In the genomic region with DNA sequence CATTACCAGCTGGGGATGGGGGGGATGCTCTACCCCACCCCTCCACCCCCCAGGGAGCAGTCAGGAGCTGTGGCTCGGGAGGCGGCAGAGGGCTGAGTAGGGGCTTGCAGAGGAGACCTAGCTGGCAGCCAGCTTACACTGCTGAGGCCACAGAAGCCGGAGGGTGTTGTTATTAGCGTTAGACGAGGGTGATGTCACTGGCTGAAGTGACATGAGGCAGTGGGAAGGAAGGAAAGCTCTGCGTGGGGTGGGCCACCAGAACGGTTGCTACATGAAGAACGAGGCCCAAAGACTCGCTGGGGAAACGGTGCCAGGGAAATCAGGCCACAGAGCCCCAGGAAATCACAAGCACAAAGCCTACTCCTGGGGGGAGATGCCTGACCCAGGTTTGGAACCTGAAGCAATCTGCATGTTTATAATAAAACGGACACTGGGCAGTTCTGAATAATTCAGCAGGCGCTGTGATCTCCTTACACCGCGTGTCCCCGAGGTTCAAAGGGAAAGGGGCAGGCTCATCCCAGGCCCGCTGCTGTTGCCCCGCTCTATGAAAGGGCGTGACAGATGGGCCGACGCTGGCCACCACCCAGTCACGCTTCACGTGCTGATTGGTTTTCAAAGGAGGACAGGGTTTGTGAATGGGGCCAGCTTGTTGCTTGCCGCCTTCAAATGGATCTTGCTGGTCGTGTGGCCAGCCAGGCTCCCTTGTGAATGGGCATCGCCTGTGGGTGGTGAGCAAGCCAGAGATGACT, we compare ENCODE assay signal across 8 mouse cellular contexts. TPM values are rescaled to one million over a fixed set of nuclear protein-coding genes. Genes with fewer than 3 reads are reported as not detected.
DNase-seq lines count a peak whose midpoint lies in the region; ATAC-seq and TF ChIP-seq lines count a peak whose summit lies in the region.

No protein-coding gene starts in this region.

- no peak overlapping the region for H3K4me3 ChIP-seq in heart, postnatal 0 days (ENCODE audit: low read depth, low read length)
- no peak overlapping the region for H3K4me3 ChIP-seq in liver, embryonic 14.5 days (ENCODE audit: insufficient read depth in 1 of 2, low read depth in 2 of 2, low read length in 2 of 2)
- H3K4me3 ChIP-seq in neural tube, embryonic 11.5 days (ENCODE audit: low read depth, low read length) = no peak overlapping the region

- H3K4me2 ChIP-seq in heart, postnatal 0 days (ENCODE audit: low read depth, low read length) = peak overlapping the region; percentile 37
- peak overlapping the region; percentile 41 for H3K4me2 ChIP-seq in liver, embryonic 14.5 days (ENCODE audit: low read depth)
- peak overlapping the region; percentile 37 for H3K4me2 ChIP-seq in neural tube, embryonic 11.5 days (ENCODE audit: low read depth)

- peaks cover 28% of the 10 kb centered on the region for H3K4me1 ChIP-seq in heart, postnatal 0 days (ENCODE audit: control insufficient read depth, insufficient read depth)
- H3K4me1 ChIP-seq in liver, embryonic 14.5 days (replicated peaks; ENCODE audit: control insufficient read depth in 2 of 2, insufficient read depth in 2 of 2, low read length in 1 of 2) = peaks cover 0 to 3% of the 10 kb centered on the region in 2 experiments; a peak in 1 of 4 replicates
- peaks cover 21% of the 10 kb centered on the region for H3K4me1 ChIP-seq in neural tube, embryonic 11.5 days (ENCODE audit: control insufficient read depth, insufficient read depth, low read length)

- no peaks in the 10 kb centered on the region for H3K9me3 ChIP-seq in heart, postnatal 0 days (replicated peaks; ENCODE audit: control insufficient read depth, low read length)
- H3K9me3 ChIP-seq in liver, embryonic 14.5 days (ENCODE audit: control insufficient read depth, low read length) = no peaks in the 10 kb centered on the region
- H3K9me3 ChIP-seq in neural tube, embryonic 11.5 days (ENCODE audit: control insufficient read depth, low read length) = no peaks in the 10 kb centered on the region

- H3K27ac ChIP-seq in heart, postnatal 0 days (ENCODE audit: low read depth) = peak overlapping the region; percentile 76
- no peak overlapping the region for H3K27ac ChIP-seq in liver, embryonic 14.5 days
- peak overlapping the region; percentile 61 for H3K27ac ChIP-seq in neural tube, embryonic 11.5 days (ENCODE audit: low read depth, low read length)

- 0 out of 2 replicates have a peak, but pooled peaks have one; percentile 31 for ATAC-seq in erythroid progenitor cell, adult 5-6 weeks (replicated peaks; ENCODE audit: low FRiP score, poor library complexity, severe bottlenecking)
- ATAC-seq in heart, postnatal 0 days (ENCODE audit: insufficient read depth, low read depth) = peak; percentile 72
- ATAC-seq in liver, embryonic 14.5 days (ENCODE audit: insufficient read depth) = peak; percentile 66
- peak; percentile 91 for ATAC-seq in neural tube, embryonic 11.5 days (ENCODE audit: insufficient read depth, low FRiP score, low TSS enrichment)

- H3K36me3 ChIP-seq in heart, postnatal 0 days (replicated peaks; ENCODE audit: control insufficient read depth, insufficient read depth, low read length) = no peaks in the 10 kb centered on the region
- H3K36me3 ChIP-seq in liver, embryonic 14.5 days (replicated peaks; ENCODE audit: control insufficient read depth, insufficient read depth, low read depth) = no peaks in the 10 kb centered on the region
- no peaks in the 10 kb centered on the region for H3K36me3 ChIP-seq in neural tube, embryonic 11.5 days (ENCODE audit: control insufficient read depth, insufficient read depth, low read length)

- TF ChIP-seq CTCF in heart, postnatal 0 days (IDR thresholded peaks at IDR 0.05; ENCODE audit: low read depth) = no peak
- no peak for TF ChIP-seq CTCF in liver, embryonic 14.5 days (IDR thresholded peaks at IDR 0.05; ENCODE audit: low read depth)

- 0 out of 2 replicates have a peak overlapping the region, but pooled peaks have one; percentile 16 for H3K9ac ChIP-seq in heart, postnatal 0 days (replicated peaks; ENCODE audit: low read depth, low read length)
- H3K9ac ChIP-seq in liver, embryonic 14.5 days (replicated peaks) = no peak overlapping the region
- H3K9ac ChIP-seq in neural tube, embryonic 11.5 days (ENCODE audit: low read length) = peak overlapping the region; percentile 52

- 4% methylated on average over 25 of the region's 25 CpGs for WGBS in heart, postnatal 0 days
- whole genome bisulfite sequencing in liver, embryonic 14.5 days (ENCODE audit: insufficient replicate concordance) = 13% methylated on average over 25 of the region's 25 CpGs
- 2% methylated on average over 25 of the region's 25 CpGs for WGBS in neural tube, embryonic 11.5 days

- no peak for TF ChIP-seq EP300 in heart, postnatal 0 days (IDR thresholded peaks at IDR 0.05; ENCODE audit: low read depth)
- no peak for TF ChIP-seq EP300 in liver, embryonic 14.5 days (IDR thresholded peaks at IDR 0.05; ENCODE audit: low read depth)

- DNase-seq in layer of hippocampus, adult 11-12 months (ENCODE audit: low spot score) = peak; percentile 56
- DNase-seq in layer of hippocampus, adult 9-10 months (ENCODE audit: low spot score) = no peak
- peak; percentile 45 for DNase-seq in heart, postnatal 0 days (ENCODE audit: low spot score)
- DNase-seq in kidney, postnatal 4 days = peak; percentile 68 to 77
- DNase-seq in liver, embryonic 14.5 days (ENCODE audit: low read depth in 3 of 3, low spot score in 3 of 3) = peak in 2 of 3 experiments; percentile 32 to 33
- peak; percentile 85 for DNase-seq in neural tube, embryonic 11.5 days (ENCODE audit: low spot score)
- no peak for DNase-seq in c-Kit-positive CD71-positive TER-119-positive erythroid progenitor cells, embryonic 14.5 days (ENCODE audit: low spot score)

- no peaks in the 10 kb centered on the region for H3K27me3 ChIP-seq in heart, postnatal 0 days (ENCODE audit: control insufficient read depth, insufficient read depth, low read length)
- no peaks in the 10 kb centered on the region for H3K27me3 ChIP-seq in liver, embryonic 14.5 days (ENCODE audit: control insufficient read depth, insufficient read depth, low read length)
- H3K27me3 ChIP-seq in neural tube, embryonic 11.5 days (ENCODE audit: control insufficient read depth, insufficient read depth, low read length) = peaks cover 28% of the 10 kb centered on the region

RNA-seq across cellular contexts. Expression of a gene that starts 21.0 kb away (rescaled TPM):
- 18.0 and 19.7 TPM in 2 replicates for total RNA-seq in erythroid progenitor cell, adult 5-6 weeks (2015; ENCODE audit: low replicate concordance)
- 8.5 and 10.3 TPM in 2 replicates for total RNA-seq in erythroid progenitor cell, adult 5-6 weeks (2017; ENCODE audit: low replicate concordance)
- 137 and 155 TPM in 2 replicates for total RNA-seq in heart, postnatal 0 days (2014; rRNA removed; ENCODE audit: low replicate concordance)
- 26.4 and 27.4 TPM in 2 replicates for polyA plus RNA-seq in heart, postnatal 0 days (2015; fragmentation: Nextera tagmentation; extraction: Ambion mirVana)
- 18.8 and 19.4 TPM in 2 replicates for polyA plus RNA-seq in liver, embryonic 14.5 days (2012; rRNA removed)
- 13.3 and 15.8 TPM in 2 replicates for polyA plus RNA-seq in liver, embryonic 14.5 days (2014; fragmentation: Nextera tagmentation; extraction: Ambion mirVana)
- 52.8 and 56.1 TPM in 2 replicates for polyA plus RNA-seq in neural tube, embryonic 11.5 days (2014; fragmentation: Nextera tagmentation; extraction: Ambion mirVana)

RNA-seq across cellular contexts. Expression of a gene that starts 43.0 kb away (rescaled TPM):
- not detected in 2 replicates for total RNA-seq in erythroid progenitor cell, adult 5-6 weeks (2015; ENCODE audit: low replicate concordance)
- total RNA-seq in erythroid progenitor cell, adult 5-6 weeks (2017; ENCODE audit: low replicate concordance) = not detected in 2 replicates
- total RNA-seq in heart, postnatal 0 days (2014; rRNA removed; ENCODE audit: low replicate concordance) = 0.04 and 1.9 TPM in 2 replicates
- polyA plus RNA-seq in heart, postnatal 0 days (2015; fragmentation: Nextera tagmentation; extraction: Ambion mirVana) = 0.07 and 0.11 TPM in 2 replicates
- 0.02 and 0.12 TPM in 2 replicates for polyA plus RNA-seq in liver, embryonic 14.5 days (2012; rRNA removed)
- 0.03 TPM in 1 of 2 replicates, not detected in the other for polyA plus RNA-seq in liver, embryonic 14.5 days (2014; fragmentation: Nextera tagmentation; extraction: Ambion mirVana)
- polyA plus RNA-seq in neural tube, embryonic 11.5 days (2014; fragmentation: Nextera tagmentation; extraction: Ambion mirVana) = 0.57 and 0.82 TPM in 2 replicates

RNA-seq across cellular contexts. Expression of a gene that starts 56.4 kb away (rescaled TPM):
- total RNA-seq in erythroid progenitor cell, adult 5-6 weeks (2015; ENCODE audit: low replicate concordance) = 3.6 TPM in 1 of 2 replicates, not detected in the other
- total RNA-seq in erythroid progenitor cell, adult 5-6 weeks (2017; ENCODE audit: low replicate concordance) = 0.51 and 1.7 TPM in 2 replicates
- total RNA-seq in heart, postnatal 0 days (2014; rRNA removed; ENCODE audit: low replicate concordance) = 0.46 and 10.2 TPM in 2 replicates
- 7.8 and 8.5 TPM in 2 replicates for polyA plus RNA-seq in heart, postnatal 0 days (2015; fragmentation: Nextera tagmentation; extraction: Ambion mirVana)
- polyA plus RNA-seq in liver, embryonic 14.5 days (2012; rRNA removed) = 3.7 and 4.1 TPM in 2 replicates
- polyA plus RNA-seq in liver, embryonic 14.5 days (2014; fragmentation: Nextera tagmentation; extraction: Ambion mirVana) = 7.6 and 7.9 TPM in 2 replicates
- polyA plus RNA-seq in neural tube, embryonic 11.5 days (2014; fragmentation: Nextera tagmentation; extraction: Ambion mirVana) = 14.6 and 15.2 TPM in 2 replicates

Comparison
In these comparisons a context has a peak if more than half of its experiments do, and no peak if none do; other contexts are left out.
1. DNase-seq: peak in layer of hippocampus, adult 11-12 months (single experiment), heart, postnatal 0 days (single experiment), kidney, postnatal 4 days (2 of 2), liver, embryonic 14.5 days (2 of 3) and neural tube, embryonic 11.5 days (single experiment); none in layer of hippocampus, adult 9-10 months (single experiment) and c-Kit-positive CD71-positive TER-119-positive erythroid progenitor cells, embryonic 14.5 days (single experiment).
2. ATAC-seq: peak in every context shown above with its lines; median percentile 91 in neural tube, embryonic 11.5 days; 72 in heart, postnatal 0 days; 66 in liver, embryonic 14.5 days; 31 in erythroid progenitor cell, adult 5-6 weeks.
3. Peak in every context shown above with its lines, with median percentiles within 50 percentile points of each other: H3K4me2 ChIP-seq.